ENCODE assay signal across 26 mouse cellular contexts in genomic region chrX:53348374-53348773, GRCm38 (mm10).
"Had no signal": no experiment of that assay in that cellular context is flagged by ENCODE, and none has a peak within 500 bp of the region (broad histone marks: within the 10 kb centered on the region; RNA-seq: fewer than 3 reads in every experiment).

No protein-coding gene starts in this region.

- H3K4me1 ChIP-seq: heart, embryonic 13.5 days; heart, embryonic 15.5 days; hindbrain, embryonic 13.5 days; hindbrain, embryonic 15.5 days; kidney, embryonic 15.5 days; limb, embryonic 13.5 days; limb, embryonic 15.5 days; liver, embryonic 12.5 days had no signal

- H3K27me3 ChIP-seq: heart, embryonic 13.5 days; heart, embryonic 15.5 days; hindbrain, embryonic 13.5 days; hindbrain, embryonic 15.5 days; kidney, embryonic 15.5 days; limb, embryonic 13.5 days; limb, embryonic 15.5 days; liver, embryonic 12.5 days had no signal

- DNase-seq: gastrocnemius, adult 2 months; gastrocnemius, postnatal 10 days; gastrocnemius, postnatal 25 days; heart, adult 11 months; heart, adult 2 months; heart, postnatal 14 days; heart, postnatal 36 days; kidney, adult 11 months; kidney, adult 2 months; kidney, adult 9 months; kidney, postnatal 14 days; kidney, postnatal 36 days; layer of hippocampus, adult 9-11 months; layer of hippocampus, postnatal 36 days; left cerebral cortex, postnatal 4 days had no signal

- ATAC-seq: hindbrain, postnatal 0 days; intestine, embryonic 16.5 days; liver, embryonic 12.5 days had no signal

- H3K4me3 ChIP-seq: gastrocnemius, adult 2 months; heart, adult 2 months; heart, embryonic 13.5 days; heart, embryonic 15.5 days; hindbrain, embryonic 13.5 days; hindbrain, embryonic 15.5 days; kidney, embryonic 15.5 days; limb, embryonic 13.5 days; limb, embryonic 15.5 days; liver, embryonic 12.5 days had no signal

- H3K9me3 ChIP-seq: heart, embryonic 13.5 days; heart, embryonic 15.5 days; hindbrain, embryonic 13.5 days; hindbrain, embryonic 15.5 days; kidney, embryonic 15.5 days; limb, embryonic 13.5 days; limb, embryonic 15.5 days; liver, embryonic 12.5 days had no signal

- H3K27ac ChIP-seq: gastrocnemius, adult 2 months; heart, adult 2 months; heart, embryonic 13.5 days; heart, embryonic 15.5 days; hindbrain, embryonic 13.5 days; hindbrain, embryonic 15.5 days; hindbrain, postnatal 0 days; kidney, embryonic 15.5 days; kidney, postnatal 0 days; limb, embryonic 13.5 days; limb, embryonic 15.5 days; liver, embryonic 12.5 days had no signal

- H3K9ac ChIP-seq: heart, embryonic 13.5 days; heart, embryonic 15.5 days; hindbrain, embryonic 13.5 days; hindbrain, embryonic 15.5 days; kidney, embryonic 15.5 days; limb, embryonic 13.5 days; limb, embryonic 15.5 days; liver, embryonic 12.5 days had no signal
